Mouse (Mus musculus) neural tube, embryonic 15.5 days (tissue): ENCODE measurements around the gene Cfap74. TPM values are rescaled to one million over a fixed set of nuclear protein-coding genes. Genes with fewer than 3 reads are reported as not detected.

Experiments used
- ATAC-seq: fragments of 200-750 bp; cut with Nextera tagmentation; 2 replicates; pipeline ENCODE4 v1.8.0; 2017; ENCODE audit warnings: mild to moderate bottlenecking, moderate TSS enrichment, moderate library complexity; ENCODE audit not compliant: low FRiP score
- H3K27ac ChIP-seq: fragments of 300-500 bp; sonication (generic); replicated peaks from 2 replicates; pipeline ENCODE4 v1.5.1; 2015; ENCODE audit warnings: mild to moderate bottlenecking, inconsistent platforms
- H3K27me3 ChIP-seq: fragments of 300-500 bp; sonication (generic); replicated peaks from 2 replicates; pipeline ENCODE4 v1.6.1; 2015; ENCODE audit warnings: inconsistent platforms
- H3K36me3 ChIP-seq: fragments of 300-500 bp; sonication (generic); 2 replicates; pipeline ENCODE4 v1.6.1; 2015; ENCODE audit warnings: inconsistent platforms
- H3K4me1 ChIP-seq: fragments of 300-500 bp; sonication (generic); 2 replicates; pipeline ENCODE4 v1.6.1; 2015; ENCODE audit warnings: inconsistent platforms
- H3K4me2 ChIP-seq: fragments of 300-500 bp; sonication (generic); 2 replicates; pipeline ENCODE4 v1.6.1; 2015; ENCODE audit warnings: inconsistent platforms, mild to moderate bottlenecking, moderate library complexity
- H3K4me3 ChIP-seq: fragments of 300-500 bp; sonication (generic); replicated peaks from 2 replicates; pipeline ENCODE4 v1.5.1; 2015; ENCODE audit warnings: mild to moderate bottlenecking, inconsistent platforms
- H3K9ac ChIP-seq: fragments of 300-500 bp; sonication (generic); replicated peaks from 2 replicates; pipeline ENCODE4 v1.6.1; 2015; ENCODE audit warnings: mild to moderate bottlenecking, inconsistent platforms
- H3K9me3 ChIP-seq: fragments of 300-500 bp; sonication (generic); replicated peaks from 2 replicates; pipeline ENCODE4 v1.6.1; 2016; ENCODE audit warnings: inconsistent platforms
- WGBS: fragments of 180-500 bp; shearing (Covaris S2); methylation state at CpG from one replicate; pipeline ENCODE4 v1.1.7; 2015; ENCODE audit warnings: mixed read lengths; 5-methylcytosine and 5-hydroxymethylcytosine counted together
- polyA plus RNA-seq: library from polyadenylated mRNA; unstranded; fragments of >200 nt; fragmentation: Nextera tagmentation; extraction: Ambion mirVana; gene quantifications from 2 replicates; pipeline ENCODE4 v1.2.1, GENCODE M21; 2015

The Cfap74 gene
- polyA plus RNA-seq, 1 experiment from 2014 or later: 4.4 TPM

DNA sequence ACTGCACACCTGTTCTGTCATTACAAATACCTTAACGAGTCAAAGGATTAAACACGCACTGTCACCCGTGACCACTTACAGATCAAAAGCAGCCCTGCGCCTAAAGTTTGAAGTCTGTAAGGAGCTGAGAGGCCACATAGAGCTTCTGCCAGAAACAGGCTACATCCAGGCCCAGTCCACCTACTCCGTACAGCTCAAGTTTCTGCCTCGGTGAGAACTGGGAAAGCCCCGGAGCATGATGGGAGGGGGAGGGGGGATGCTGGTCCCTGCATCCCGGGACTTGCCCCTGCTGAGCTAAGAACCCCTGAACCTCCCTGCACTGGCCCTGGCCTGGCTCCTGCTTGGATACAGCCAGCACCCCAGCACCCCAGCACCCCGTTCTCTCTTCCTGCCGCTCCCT, 42.6 kb downstream of the Cfap74 start:
- H3K4me3 ChIP-seq: no peak overlapping the region
- H3K27ac ChIP-seq: no peak overlapping the region
- ATAC-seq: no peak
- 46% methylated on average over 10 of the region's 10 CpGs for WGBS
- H3K9me3 ChIP-seq: no peaks in the 10 kb centered on the region
- H3K4me1 ChIP-seq: no peaks in the 10 kb centered on the region
- H3K9ac ChIP-seq: no peak overlapping the region
- H3K4me2 ChIP-seq: no peak overlapping the region
- H3K36me3 ChIP-seq: no peaks in the 10 kb centered on the region
- no peaks in the 10 kb centered on the region for H3K27me3 ChIP-seq

DNA sequence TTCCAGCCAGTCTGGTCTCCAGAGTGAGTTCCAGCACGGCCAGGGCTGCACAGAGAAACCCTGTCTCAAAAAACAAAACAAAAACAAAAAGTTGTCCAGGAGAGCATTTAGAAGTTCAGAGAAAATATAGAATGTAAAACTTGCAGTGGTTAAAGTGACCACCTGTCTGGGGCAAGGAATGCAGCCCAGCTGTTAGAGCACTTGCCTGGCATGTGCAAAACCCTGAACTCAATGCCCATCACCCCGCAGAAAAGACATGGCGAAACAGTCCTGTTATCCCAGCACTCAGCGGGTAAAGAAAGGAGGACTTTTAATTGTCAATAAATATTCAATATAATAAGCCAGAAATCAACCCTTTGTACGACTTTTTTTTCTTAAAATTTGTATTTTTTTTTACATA, 49.6 kb downstream of the Cfap74 start:
- H3K9me3 ChIP-seq: no peaks in the 10 kb centered on the region
- H3K4me3 ChIP-seq: no peak overlapping the region
- no peak overlapping the region for H3K4me2 ChIP-seq
- ATAC-seq: no peak
- WGBS: 81% methylated on average over 5 of the region's 5 CpGs
- no peak overlapping the region for H3K27ac ChIP-seq
- no peaks in the 10 kb centered on the region for H3K4me1 ChIP-seq
- H3K36me3 ChIP-seq: no peaks in the 10 kb centered on the region
- H3K27me3 ChIP-seq: no peaks in the 10 kb centered on the region
- no peak overlapping the region for H3K9ac ChIP-seq

DNA sequence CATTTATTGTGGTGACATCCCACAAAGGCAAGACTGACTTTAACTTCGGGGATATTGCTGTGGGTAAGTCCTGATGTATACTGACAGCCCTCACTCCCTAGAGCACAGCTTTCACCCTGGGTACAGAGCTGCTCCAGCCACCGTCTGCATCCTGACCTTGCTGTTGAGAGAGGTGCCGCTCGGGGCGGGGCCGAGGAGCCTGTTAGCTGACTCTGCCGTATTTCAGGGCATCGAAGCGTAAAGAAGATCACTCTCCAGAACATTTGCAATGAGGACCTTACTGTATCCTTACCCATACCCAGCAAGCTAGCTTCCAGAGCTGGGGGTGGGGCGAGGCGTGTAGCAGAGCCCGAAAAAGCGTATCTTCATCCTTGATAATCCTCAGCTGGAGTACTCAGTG, 54.1 kb downstream of the Cfap74 start:
- Histone ChIP-seq H3K9me3 (no peaks in the 10 kb centered on the region), H3K4me3 (no peak overlapping the region), H3K9ac (no peak overlapping the region), H3K4me1 (no peaks in the 10 kb centered on the region), H3K4me2 (no peak overlapping the region), H3K27me3 (no peaks in the 10 kb centered on the region), H3K27ac (no peak overlapping the region), H3K36me3 (no peaks in the 10 kb centered on the region)
- 82% methylated on average over 13 of the region's 13 CpGs for WGBS
- ATAC-seq: no peak

DNA sequence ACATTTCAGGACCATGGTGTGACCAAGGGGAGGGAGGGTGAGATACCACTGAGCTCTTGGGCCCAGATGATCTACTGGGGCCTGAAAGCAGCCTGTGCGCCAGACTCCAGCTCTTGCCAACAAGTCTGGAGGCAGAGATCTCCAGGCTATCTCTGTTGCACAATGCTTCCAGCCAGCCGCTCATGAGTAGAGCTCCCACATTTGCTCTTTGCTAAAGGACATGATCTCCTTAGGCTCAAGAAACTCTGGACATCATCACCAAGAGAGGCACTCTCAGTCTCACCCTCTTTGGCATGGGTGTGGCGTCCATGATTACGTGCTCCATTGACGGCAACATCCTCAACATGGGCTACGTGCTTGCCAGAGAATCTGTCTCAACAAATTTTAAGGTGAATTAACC, 54.6 kb downstream of the Cfap74 start:
- no peaks in the 10 kb centered on the region for H3K9me3 ChIP-seq
- H3K9ac ChIP-seq: no peak overlapping the region
- WGBS: 89% methylated on average over 6 of the region's 6 CpGs
- H3K4me1 ChIP-seq: no peaks in the 10 kb centered on the region
- H3K4me3 ChIP-seq: no peak overlapping the region
- no peaks in the 10 kb centered on the region for H3K36me3 ChIP-seq
- no peak for ATAC-seq
- no peak overlapping the region for H3K4me2 ChIP-seq
- H3K27ac ChIP-seq: no peak overlapping the region
- H3K27me3 ChIP-seq: no peaks in the 10 kb centered on the region

DNA sequence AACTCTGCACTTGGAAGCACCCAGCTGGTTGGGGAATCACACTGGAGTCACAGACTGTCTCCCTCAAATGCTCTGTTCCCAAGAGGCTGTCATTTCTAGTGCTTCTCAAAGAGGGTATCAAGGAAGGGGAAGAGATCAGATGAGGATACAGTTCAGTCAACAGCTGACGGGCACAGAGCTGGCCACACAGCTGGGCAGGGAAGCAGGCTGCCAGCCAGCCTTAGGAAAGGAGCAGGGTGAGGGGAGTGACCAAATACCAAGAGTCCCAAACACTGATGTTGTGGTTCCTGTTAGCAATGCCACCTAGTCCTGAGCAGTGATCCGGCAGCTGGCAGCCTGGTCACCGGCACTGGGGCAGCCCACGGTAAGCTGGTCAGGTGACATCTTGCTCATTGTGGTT, 55.1 kb downstream of the Cfap74 start:
- no peak overlapping the region for H3K27ac ChIP-seq
- H3K9me3 ChIP-seq: no peaks in the 10 kb centered on the region
- no peak overlapping the region for H3K9ac ChIP-seq
- 89% methylated on average over 4 of the region's 4 CpGs for WGBS
- H3K4me1 ChIP-seq: no peaks in the 10 kb centered on the region
- no peaks in the 10 kb centered on the region; the same call in 1 of the 2 replicates for H3K27me3 ChIP-seq
- no peaks in the 10 kb centered on the region for H3K36me3 ChIP-seq
- no peak overlapping the region for H3K4me3 ChIP-seq
- no peak for ATAC-seq
- no peak overlapping the region for H3K4me2 ChIP-seq

DNA sequence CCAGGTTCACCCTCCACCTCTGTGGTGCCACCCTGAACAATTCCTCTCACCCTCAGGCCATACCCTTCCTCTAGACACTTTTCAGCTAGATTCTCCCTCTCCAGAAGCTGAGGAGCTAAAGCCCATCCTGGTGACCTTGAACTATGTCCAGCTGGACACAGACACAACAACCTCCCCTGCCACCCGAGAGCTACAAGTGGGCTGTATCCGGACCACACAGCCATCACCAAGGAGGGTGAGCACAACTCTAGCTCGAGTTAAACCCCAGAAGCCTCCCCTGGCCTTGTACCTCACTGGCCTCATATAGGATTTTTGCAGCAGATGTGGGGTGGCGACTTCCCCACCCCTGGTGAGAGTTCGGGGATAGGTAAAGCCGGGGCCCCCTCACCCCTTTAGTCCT, 56.6 kb downstream of the Cfap74 start:
- ATAC-seq: no peak
- H3K4me3 ChIP-seq: no peak overlapping the region
- H3K4me1 ChIP-seq: no peaks in the 10 kb centered on the region
- WGBS: 84% methylated on average over 6 of the region's 6 CpGs
- H3K4me2 ChIP-seq: no peak overlapping the region
- no peaks in the 10 kb centered on the region for H3K36me3 ChIP-seq
- H3K9ac ChIP-seq: no peak overlapping the region
- no peaks in the 10 kb centered on the region for H3K9me3 ChIP-seq
- peaks cover 6% of the 10 kb centered on the region for H3K27me3 ChIP-seq
- H3K27ac ChIP-seq: no peak overlapping the region

DNA sequence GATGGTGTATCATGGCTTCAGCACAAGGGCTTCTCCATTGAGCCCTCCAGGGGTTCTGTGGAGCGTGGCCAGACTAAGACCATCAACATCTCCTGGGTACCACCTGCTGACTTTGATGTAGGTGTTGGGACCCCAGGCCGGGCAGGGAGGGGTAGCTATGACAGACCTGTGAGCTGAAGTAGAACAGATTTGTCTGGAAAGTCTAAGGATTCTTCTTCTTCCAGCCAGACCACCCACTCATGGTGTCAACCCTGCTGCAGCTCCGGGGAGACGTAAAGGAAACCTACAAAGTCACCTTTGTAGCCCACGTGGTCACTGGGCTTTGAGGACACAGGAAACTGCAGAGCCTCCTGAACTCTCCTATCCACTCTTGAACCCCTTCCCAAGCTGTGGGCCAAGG, 57.1 kb downstream of the Cfap74 start:
- Histone ChIP-seq H3K4me2 (no peak overlapping the region), H3K27me3 (peaks cover 6% of the 10 kb centered on the region), H3K27ac (no peak overlapping the region), H3K9ac (no peak overlapping the region), H3K4me1 (no peaks in the 10 kb centered on the region), H3K36me3 (no peaks in the 10 kb centered on the region), H3K4me3 (no peak overlapping the region), H3K9me3 (no peaks in the 10 kb centered on the region)
- 89% methylated on average over 5 of the region's 5 CpGs for WGBS
- no peak for ATAC-seq

DNA sequence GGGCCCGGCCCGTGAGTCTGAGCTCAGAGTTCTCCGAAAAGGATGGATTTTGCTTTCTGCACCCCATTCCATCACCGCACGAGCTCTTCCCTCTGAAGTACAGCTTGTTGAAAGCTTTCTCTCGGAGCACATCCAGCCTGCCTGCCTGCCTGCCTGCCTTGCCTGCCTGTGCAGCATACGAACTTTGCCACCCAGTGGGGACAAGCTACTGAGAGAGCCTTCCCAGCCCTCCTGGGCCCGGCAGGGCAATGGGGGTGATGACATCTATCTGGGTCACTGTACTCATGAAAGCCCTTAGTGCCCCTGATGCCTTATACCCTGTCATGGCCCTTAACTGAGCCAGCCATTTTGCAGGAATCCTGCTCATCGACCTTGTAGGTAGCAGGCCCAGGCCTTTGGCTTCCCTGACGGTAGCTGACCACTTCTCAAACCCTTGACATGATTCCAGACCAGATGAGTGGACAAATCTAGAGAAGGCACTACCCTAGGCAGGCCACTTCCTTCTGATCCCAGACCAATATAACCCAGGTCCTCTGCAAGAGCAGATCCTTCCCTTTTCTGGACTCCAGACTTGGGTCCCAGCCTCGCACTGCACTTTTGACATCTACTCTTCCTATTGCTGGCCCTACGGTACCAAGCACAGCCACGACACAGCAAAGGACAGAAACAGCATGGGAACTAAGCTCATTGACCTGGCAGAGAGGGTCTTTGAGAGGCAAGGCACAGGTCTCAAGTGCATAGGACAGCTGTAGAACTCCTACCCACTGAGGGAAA, 58.4 kb downstream of the Cfap74 start:
- Histone ChIP-seq H3K27me3 (peaks cover 6% of the 10 kb centered on the region), H3K9me3 (no peaks in the 10 kb centered on the region), H3K4me1 (no peaks in the 10 kb centered on the region), H3K36me3 (no peaks in the 10 kb centered on the region), H3K4me3 (no peak overlapping the region), H3K9ac (no peak overlapping the region), H3K4me2 (no peak overlapping the region), H3K27ac (no peak overlapping the region)
- ATAC-seq: no peak
- WGBS: 81% methylated on average over 13 of the region's 13 CpGs

DNA sequence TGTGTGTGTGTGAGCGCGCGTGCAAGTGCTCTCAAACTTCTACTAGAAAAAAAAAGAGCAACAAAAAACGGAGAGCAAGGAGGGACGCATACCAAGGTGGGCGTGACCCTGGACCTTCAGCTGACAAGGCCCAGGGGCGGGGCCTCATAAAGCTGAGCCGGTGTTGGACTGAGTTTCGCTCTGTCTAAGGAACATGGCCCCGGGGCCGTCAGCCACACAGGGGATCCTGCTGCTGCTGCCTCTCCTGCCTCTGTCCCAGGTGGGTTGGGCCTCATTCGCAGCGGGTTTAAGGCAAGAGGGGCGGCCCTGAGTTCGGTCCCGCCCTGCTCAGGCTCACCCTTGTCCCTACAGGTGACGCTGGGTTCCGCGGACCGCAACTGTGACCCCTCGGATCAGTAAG, 60.0 kb downstream of the Cfap74 start, which contains the start of gene Tmem52:
Gene Tmem52 (plus strand): TSS at position 163 of the 400 bp plus-strand sequence.
- ATAC-seq: no peak
- H3K4me2 ChIP-seq: peak within 1 kb of the TSS; percentile 32; the same call in 1 of the 2 replicates
- H3K27ac ChIP-seq: no peak within 1 kb of the TSS
- H3K36me3 ChIP-seq: no peaks in the 10 kb centered on the region
- no peak within 1 kb of the TSS for H3K4me3 ChIP-seq
- H3K4me1 ChIP-seq: peaks cover 4% of the 10 kb centered on the region
- peaks cover 6% of the 10 kb centered on the region for H3K27me3 ChIP-seq
- no peak within 1 kb of the TSS for H3K9ac ChIP-seq
- 17% methylated on average over 21 of the region's 21 CpGs for WGBS
- H3K9me3 ChIP-seq: no peaks in the 10 kb centered on the region

DNA sequence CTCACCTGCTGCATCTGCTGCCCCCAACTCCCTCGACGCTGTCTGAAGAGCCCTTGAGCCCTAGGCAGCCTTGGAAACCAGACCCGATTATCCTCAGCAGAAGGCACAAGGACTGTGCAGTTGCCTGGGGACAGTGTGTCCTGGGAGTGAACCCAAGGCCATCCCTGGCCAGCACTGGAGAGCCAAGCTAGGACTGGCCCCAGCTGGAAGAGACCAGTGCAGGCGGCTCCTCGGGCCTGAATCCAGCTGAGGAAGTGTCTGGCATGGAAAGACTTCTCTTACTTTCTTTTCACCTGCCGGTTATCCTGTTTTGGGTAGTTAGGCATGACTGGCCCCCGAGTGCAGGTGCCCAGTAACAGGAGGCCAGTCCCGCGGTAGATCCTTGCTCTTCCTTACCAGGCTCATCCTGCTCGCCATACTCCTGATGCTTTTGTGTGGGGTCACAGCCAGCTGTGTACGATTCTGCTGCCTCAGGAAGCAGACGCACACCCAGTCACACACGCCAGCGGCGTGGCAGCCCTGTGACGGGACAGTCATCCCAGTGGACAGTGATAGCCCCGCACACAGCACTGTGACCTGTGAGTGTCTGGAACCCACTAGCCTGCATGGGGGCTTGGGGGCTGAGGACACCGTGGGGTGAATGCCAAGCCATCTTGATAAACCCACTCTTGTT, 60.7 kb downstream of the Cfap74 start:
- H3K9ac ChIP-seq: no peak overlapping the region
- H3K4me3 ChIP-seq: no peak overlapping the region
- 82% methylated on average over 18 of the region's 18 CpGs for WGBS
- peaks cover 6% of the 10 kb centered on the region for H3K27me3 ChIP-seq
- H3K9me3 ChIP-seq: no peaks in the 10 kb centered on the region
- peaks cover 4% of the 10 kb centered on the region for H3K4me1 ChIP-seq
- H3K27ac ChIP-seq: no peak overlapping the region
- H3K4me2 ChIP-seq: no peak overlapping the region
- H3K36me3 ChIP-seq: no peaks in the 10 kb centered on the region
- ATAC-seq: no peak

DNA sequence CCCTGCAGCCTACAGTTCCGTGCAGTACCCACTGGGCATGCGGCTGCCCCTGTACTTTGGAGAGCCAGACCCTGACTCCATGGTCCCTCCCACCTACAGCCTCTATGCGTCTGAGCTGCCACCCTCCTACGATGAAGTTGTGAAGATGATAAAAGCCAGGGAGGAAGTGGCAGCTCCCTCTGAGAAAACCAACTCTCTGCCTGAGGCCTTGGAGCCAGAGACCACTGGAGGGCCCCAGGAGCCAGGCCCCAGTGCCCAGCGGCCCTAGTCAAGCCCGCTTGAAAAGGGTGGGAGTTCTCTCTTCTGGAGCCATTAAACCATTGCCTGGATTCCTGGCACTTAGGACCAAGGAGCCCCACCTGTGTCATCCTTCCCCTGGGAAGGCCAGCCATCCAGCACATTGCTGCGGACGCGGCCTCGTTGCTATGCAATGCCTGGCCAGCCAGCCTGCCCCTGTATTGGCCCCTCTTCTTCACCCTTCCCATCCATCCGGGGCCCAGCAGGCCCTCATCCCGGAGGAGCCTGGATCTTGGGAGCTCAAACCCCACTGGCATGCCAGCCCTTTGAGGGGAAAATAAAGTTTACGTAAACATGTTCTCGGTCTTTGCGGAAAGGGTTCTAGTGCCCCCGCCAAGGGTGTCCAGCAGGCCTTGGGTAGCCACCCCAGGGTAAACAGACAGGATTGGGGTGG, 61.4 kb downstream of the Cfap74 start:
- peaks cover 6% of the 10 kb centered on the region for H3K27me3 ChIP-seq
- no peak for ATAC-seq
- H3K9me3 ChIP-seq: no peaks in the 10 kb centered on the region
- H3K9ac ChIP-seq: no peak overlapping the region
- H3K4me1 ChIP-seq: peaks cover 4% of the 10 kb centered on the region
- WGBS: 83% methylated on average over 16 of the region's 16 CpGs
- H3K36me3 ChIP-seq: no peaks in the 10 kb centered on the region
- H3K27ac ChIP-seq: no peak overlapping the region
- H3K4me2 ChIP-seq: no peak overlapping the region
- no peak overlapping the region for H3K4me3 ChIP-seq

DNA sequence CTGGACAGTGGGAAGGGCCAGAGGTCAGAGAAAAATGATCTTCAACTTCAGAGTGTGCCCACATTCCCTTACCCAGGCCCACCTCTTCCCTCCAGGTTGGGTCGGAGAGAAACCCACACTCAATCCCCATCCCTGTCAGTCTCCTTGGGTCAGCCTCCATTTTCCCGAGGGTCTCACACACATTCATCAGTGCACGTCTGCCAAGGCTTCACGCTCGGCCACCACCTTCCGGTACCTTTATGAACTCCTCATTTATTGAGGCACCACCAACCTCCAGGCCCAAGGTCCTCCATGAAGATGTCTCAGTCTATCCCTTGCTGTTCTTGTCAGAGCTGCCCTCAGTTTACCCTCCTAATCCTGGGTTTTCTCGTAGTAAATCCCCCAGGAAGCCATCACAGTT, 62.0 kb downstream of the Cfap74 start:
- no peak for ATAC-seq
- peaks cover 6% of the 10 kb centered on the region for H3K27me3 ChIP-seq
- H3K36me3 ChIP-seq: no peaks in the 10 kb centered on the region
- H3K4me2 ChIP-seq: no peak overlapping the region
- H3K9ac ChIP-seq: no peak overlapping the region
- 85% methylated on average over 7 of the region's 7 CpGs for WGBS
- H3K4me3 ChIP-seq: no peak overlapping the region
- no peaks in the 10 kb centered on the region for H3K9me3 ChIP-seq
- H3K27ac ChIP-seq: no peak overlapping the region
- H3K4me1 ChIP-seq: peaks cover 4% of the 10 kb centered on the region
